Mouse (Mus musculus) heart, postnatal 10 days (tissue): ENCODE results near the gene Zfp771. TPM values are rescaled to one million over a fixed set of nuclear protein-coding genes. Genes with fewer than 3 reads are reported as not detected.
A peak's percentile ranks its signal among the peaks of the same experiment; 100 is the strongest.

Experiments
- DNase-seq, 2 experiments: peaks; one replicate each; pipeline ENCODE4 v3.0.0; 2021
- intact Hi-C: fragments of 180-260 bp; cut with DNase I; formaldehyde crosslinking; loops from one replicate; pipeline ENCODE4 v1.15.1; 2025
- total RNA-seq, 2 experiments: library from RNA; stranded (reverse); gene quantifications; 2 replicates each; pipeline ENCODE4 v1.2.3; 2021

Gene Zfp771
- 10 to 100 TPM; 14.3 to 15.9 TPM for total RNA-seq

DNA sequence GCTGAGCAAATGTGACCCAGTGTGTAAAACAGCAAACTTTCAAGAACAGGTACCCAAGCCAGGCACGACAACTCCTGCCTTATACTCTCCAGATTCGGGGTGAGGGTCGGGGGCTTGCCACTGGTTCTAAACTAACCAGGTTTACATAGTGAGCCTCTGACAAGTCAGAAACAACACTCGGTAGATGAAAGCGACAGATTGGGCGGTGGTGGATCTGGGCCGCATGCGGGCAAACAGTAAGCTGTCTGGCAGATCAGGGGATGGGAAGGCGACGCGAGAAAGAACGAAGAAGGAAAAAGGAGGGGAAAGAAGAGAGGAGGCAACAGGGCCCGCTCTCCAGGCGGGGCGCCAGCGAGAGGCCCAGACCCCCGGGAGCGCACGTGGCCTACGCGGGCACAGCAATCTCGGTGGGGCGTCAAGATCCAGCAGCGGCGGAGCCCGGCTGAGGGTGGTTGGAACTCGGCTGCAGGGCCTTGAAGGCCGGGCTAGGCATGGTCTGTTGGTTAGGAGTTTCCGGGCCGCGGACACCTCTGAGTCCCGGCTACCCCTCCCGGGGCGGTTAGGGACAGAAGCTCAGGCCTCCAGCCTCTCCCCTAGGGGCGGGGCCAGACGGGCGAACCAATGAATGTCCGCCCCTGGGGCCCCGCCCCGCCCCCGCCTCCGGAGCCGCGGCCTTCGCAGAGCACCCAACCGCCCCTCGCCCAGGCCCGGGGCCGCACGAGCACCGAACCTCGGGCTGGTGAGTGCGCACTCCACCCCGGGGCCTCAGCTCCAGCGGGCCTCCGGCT lies at the start of gene Zfp771:
Gene Zfp771 (plus strand): TSS at position 405 of the 788 bp plus-strand sequence.
- intact Hi-C loops: no loop called here
- DNase-seq: peak; percentile 95 to 96

DNA sequence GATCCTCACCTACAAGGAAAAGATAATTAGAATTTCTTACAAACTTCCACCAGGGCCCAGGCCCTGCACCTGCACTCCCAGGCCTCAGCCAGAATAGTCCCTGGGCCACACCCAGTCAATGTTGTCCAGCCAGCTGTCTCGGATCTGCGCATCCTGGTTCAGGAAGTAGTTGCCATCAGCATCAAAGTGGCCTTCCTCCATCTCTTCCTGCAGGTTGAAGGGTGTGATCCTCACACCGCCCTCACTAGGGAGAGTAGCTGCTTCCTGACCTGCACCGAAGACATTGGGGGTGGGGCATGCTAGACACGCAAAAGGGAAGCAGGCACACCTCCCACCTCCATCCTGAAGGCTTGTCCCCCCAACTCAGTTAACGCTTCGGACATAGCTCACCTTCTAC lies 49.4 kb upstream of the Zfp771 start:
- no peak for DNase-seq
- intact Hi-C loops: no loop called here

DNA sequence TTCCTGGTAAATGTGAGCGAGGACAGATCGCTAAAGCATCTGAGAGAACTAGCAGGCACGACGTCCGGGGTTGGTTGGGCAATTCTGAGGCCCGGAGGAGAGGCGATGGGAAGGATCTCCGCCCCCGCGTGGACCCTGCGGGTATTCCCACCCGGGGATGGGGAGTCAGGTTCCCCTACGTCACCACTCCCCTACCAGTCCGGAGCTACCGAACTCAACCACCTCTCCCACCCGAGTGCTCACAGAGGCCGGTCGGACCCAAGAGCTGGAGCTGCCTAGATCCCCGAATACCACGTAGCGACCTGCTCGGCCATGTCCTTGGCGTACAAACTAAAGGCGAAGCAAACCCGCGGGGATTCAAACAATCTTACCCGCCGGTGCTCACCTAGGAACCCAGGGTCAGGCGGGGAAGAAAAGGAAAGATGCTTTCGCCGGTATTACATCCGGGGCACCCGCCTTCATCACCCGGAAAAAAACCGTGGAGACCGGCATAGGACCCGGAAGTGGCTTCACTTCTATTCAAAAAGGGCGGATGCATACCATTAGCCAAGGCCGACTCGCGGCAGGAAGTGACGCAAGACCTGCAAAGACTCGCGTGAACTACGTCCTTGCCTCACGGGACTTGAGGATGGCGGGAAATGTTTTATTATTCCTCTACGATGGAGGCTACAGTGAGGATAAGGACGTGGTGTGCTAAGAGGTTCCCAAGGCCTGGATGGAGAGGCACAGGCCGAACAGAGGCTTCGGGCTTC lies 48.4 kb upstream of the Zfp771 start, which contains the start of gene Cd2bp2:
Gene Cd2bp2 (minus strand): TSS at position 507 of the 752 bp plus-strand sequence.
- intact Hi-C loops: no loop called here
- peak; percentile 97 to 98 for DNase-seq

DNA sequence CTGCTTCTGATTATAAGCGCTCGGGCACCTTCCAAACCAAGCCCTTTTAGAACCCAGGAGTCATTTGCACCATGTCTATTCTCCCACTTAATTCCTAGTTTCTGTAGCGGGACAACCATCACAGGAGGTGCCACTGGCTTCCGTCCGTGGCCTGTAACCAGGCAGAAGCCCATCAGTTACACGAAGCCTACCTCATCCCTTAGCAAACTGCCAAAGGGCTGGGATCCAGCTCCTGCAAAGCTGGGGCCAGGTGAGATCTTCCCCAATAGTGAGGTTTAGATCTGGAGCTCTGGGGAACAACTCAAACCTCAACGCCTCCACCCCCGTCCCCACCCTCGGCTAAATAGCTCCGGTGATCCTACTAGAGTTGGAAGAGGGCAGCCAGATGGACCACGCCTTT lies 47.6 kb upstream of the Zfp771 start:
- intact Hi-C loops: no loop called here
- DNase-seq: no peak

DNA sequence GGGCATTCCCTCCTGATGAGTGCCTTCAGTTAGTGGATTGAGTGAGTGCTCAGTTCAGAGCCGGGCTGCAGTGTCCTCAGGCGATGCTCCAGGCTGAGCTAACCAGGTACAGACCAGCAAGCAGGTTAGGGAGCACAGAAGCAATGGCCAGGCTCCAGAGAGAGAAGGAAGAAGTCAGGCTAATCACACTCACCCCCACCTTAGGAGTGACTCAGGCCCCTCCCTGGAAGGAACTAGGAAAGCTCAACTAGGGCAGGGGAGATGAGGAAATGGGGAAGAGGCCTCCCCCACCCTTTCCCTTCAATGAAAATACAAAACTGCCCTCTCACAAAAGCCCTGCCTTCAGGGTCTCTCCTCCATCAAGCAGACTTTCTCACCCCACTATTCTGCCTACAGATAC lies 37.5 kb upstream of the Zfp771 start:
- intact Hi-C loops: no loop called here
- no peak for DNase-seq

DNA sequence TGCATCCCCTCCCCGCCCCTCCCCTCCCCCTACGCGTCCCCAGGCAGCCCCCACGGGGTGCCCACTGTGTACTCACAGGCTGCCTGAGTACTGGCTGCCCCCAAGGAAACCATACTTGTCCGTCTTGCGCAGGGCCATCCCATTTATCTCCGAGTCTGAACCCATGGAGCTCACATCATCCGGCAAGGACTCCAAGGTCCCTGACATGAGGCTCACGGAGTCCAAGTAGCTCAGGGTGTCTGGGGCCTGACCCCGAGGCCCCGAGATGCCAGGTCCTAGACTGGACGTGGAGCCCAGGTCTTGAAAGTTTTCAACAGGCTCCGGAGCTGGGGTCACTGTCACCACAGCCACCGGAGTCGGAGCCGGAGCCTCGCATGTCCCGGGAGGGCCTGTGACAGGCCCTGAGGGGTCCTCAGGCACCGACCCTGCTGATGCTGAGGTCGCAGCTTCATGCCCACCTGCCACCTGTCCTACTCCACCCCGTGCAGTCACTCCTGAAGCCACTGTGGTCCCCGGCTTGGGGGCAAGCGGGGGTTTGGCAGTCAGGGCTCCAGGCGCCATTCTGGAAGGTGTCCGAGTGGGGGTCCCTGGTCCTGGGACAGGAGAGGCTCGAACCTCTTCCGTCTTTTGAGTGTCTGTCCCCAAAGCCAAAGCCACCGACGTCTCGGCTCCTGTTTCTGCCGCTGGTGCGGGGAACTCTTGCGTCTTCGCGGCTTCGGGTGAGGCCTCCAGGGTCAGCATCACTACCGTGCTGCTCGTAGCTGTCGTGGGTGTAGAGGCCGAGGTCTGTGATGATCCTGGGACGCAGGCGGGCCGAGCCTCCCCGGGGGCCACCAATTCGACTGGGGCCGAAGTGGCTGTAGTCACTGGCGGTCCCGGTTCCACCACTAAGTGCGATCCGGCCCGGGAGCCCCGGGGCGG lies 36.4 kb upstream of the Zfp771 start:
- intact Hi-C loops: no loop called here
- peak in 1 of 2 experiments; percentile 63 for DNase-seq

DNA sequence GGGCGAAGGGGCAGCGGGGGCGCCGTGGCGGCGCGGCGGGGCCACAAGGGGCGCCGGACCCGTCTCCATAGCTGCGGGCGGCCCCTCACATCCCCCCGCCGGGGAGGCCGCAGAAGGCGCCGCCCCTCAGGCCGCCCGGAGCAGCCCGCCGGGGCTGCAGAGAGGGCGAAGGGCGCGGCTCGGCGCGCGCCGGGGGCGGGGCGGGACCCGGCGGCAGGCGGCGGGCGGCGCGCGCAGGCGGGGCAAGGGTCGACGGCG lies 35.9 kb upstream of the Zfp771 start, which contains the start of gene Tbc1d10b:
Gene Tbc1d10b (minus strand): TSS at position 174 of the 258 bp plus-strand sequence.
- no peak for DNase-seq
- intact Hi-C loops: no loop called here

DNA sequence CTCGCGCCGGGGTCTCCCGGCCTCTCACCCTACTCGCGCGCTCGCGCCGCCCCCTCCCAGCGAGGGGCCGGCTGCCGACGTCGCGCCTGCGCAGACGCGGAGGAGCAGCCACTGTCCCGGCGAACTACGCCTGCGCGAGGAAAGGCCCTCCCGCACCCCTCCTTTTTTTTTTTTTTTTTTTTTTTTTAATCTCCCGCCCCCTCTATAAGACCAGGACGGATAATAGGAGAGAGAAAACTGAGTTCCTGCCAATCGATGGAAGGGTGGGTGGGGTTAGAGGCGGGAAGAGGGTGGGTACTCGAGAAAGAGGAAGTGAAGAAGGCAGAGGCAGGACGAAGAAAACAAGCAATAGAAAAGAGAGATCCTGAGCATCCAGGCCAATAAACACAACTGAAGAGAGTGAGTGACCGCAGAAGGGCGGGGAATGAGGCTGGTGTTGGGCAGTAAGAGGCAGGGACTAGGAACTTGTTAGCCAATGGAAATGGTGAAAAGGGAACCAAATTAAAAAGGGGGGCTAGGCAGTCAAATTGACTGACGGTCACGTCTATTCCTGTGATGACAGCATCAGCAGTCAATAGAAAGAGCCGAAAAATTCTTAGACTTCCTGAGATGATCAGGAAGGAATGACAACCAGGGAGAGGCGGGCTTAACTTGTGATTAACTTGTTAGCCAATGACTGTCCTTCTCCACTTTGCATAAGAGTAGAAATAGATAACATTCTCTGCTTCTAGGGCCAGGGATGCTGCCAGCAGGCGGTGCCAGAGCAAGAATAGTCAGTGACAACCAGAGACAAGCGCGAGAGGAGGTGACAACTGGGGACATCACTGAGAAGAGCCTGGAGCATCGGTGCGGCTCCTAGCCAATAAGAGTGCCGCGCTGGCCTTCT lies 35.3 kb upstream of the Zfp771 start, which contains the start of gene Mylpf:
Gene Mylpf (plus strand): TSS at position 338 of the 886 bp plus-strand sequence.
- intact Hi-C loops: no loop called here
- peak; percentile 95 for DNase-seq

DNA sequence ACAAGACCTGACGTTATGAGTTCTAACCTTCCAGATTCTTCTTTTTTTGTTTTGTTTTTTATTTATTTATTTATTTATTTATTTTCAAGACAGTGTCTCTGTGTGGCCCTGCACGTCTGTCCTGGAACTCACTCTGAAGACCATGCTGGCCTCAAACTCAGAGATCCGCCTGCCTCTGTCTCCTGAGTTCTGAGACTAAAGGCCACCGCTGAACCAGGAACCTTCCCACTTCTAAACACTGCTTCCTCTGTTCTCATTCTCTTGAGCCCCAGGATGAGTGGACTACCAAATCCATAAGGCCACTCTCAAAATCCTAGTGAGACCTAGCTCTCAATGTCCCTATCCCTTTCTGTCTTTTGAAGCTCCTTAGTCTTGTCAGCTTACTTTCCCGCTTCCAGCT lies 34.2 kb upstream of the Zfp771 start:
- DNase-seq: no peak
- intact Hi-C loops: no loop called here

DNA sequence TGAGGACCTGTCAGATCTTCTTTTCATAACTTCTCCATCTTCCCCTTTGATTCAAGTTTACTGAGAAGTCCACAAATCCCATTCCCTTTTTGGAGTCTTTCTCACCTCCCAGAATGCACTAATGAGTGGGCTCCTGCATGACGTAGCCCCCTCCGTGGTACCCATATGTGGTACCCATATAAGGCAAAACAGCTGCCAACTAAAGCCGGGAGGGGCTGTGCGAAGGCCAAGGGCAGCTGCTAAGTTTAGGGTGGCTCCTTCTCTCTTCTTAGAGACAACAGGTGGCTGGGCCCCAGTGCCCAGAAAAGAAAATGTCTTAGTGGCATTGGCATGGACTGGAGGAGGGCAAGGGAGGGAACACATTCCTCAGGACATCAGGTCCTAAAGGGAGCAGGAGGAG lies 33.8 kb upstream of the Zfp771 start:
- intact Hi-C loops: no loop called here
- no peak for DNase-seq

DNA sequence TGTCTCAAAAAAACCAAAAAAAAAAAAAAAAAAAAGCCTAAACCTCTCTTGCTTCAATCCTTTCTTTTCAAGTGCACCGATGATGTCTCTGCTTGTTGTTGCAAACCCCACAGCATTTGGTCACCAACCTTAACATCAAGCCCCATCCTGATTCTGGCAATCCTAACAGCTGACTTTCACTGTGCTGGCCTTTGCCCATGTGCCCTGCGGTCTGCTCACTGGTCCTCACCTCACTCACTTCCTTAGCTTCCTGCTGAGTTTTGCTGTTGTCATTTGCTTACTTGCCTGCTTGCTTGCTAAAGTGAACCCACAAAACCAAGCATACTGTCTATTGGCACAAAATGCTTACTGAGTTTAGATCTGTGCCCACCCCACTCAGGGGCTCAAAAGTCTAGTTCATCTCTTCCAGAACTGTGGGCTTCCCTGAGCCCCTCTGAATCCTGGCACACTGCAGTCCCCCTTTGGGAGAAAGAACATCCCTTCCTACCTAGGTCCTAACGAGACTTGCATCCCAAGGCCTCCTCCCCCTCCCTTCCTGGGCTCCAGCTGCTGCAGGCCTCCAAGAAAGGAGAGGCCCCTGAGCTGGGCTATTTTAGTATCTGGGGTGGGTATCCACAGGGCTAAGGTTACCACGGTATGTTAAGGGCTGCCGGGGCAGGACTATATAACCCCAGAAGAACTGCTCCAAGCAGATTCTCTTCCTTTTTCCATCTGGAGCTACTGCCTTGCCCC lies 32.9 kb upstream of the Zfp771 start:
- no peak for DNase-seq
- intact Hi-C loops: no loop called here

DNA sequence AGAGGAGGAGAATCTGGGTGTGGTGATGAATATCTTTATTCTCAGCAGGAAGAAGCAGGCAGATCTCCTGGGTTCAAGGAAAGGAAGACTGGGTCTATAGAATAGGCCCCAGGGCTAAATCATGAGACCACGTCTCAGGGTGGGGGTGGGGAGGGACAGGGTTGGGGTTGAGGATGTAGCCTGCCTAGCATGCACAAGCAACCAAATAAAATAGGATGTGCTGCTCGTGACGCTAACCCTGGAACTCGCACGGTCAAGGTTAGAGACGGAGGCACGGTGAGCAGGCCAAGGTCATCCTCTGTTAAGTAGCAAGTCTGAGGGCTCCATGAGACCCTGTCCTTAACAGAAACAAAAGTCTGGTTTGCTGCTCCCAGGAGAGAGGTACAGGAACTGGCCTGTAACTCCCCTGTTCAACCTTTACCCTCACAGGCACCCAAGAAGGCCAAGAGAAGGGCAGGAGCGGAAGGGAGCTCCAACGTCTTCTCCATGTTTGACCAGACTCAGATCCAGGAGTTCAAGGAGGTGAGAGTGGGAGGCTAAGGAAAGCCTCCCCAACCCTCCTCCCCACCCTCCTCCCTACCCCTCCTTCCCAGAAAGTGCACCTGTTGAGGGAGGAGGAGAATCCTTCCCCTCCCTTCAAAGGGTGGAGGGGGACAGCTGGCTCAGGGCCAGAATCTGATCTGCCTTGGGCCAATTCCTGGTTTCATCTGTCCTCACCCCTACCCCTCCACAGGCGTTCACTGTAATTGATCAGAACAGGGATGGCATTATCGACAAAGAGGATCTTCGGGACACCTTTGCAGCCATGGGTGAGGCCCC lies 31.4 kb upstream of the Zfp771 start:
- no peak for DNase-seq
- intact Hi-C loops: no loop called here

DNA sequence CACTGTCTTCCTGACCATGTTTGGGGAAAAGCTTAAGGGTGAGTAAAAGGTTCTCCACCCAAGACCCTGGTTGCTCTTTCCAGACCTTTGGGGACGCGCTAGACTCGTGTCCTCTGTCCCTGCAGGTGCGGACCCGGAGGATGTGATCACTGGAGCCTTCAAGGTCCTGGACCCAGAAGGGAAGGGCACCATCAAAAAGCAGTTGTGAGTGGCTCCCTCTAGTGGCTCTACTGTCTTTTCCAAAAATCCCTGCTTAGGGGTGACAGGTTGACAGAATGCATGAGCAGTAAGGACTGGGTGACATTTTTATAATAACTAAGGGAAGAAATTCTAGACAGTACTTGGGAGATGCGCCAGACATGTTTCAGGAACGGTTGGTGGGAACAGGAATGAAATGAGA lies 30.6 kb upstream of the Zfp771 start:
- intact Hi-C loops: no loop called here
- peak in 1 of 2 experiments; percentile 66 for DNase-seq

DNA sequence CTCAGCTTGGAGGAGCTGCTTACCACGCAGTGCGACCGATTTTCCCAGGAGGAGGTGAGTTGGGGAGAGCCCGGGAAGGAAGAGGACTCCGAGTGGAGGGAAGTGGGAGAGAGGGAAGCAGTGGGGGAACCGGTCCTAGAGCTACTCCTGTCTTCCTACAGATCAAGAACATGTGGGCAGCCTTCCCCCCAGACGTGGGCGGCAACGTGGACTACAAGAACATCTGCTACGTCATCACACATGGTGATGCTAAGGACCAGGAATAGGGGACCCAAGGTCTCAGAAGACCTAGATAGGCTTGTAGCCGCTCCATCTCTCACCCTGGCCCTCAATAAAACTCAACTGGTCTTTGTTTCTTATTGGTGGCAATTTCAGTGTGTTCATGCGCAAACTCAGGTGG lies 30.1 kb upstream of the Zfp771 start:
- intact Hi-C loops: loop anchor here (2.0 kb wide), 1 partner anchor 15 kb away; no protein-coding TSS in a partner anchor
- no peak for DNase-seq

DNA sequence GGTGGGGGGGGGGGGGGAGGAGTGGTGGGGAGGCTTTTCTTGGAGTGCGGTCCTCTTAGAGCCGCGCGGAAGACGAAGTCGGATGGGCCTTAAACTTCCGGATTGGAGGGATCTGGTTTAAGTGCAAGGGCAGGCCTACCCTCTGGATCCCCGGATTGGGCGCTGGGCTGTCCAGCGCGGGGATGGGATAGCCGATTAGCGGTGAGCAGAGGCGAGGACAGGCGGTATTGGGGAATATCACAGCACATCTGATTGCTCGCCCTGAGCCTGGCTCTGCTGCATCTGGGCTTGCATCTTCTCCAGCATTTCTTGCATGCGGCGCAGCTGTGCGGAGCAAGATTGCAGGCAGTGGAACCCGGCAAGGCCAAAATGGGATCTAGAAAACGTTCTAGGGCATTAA lies 29.6 kb upstream of the Zfp771 start:
- intact Hi-C loops: loop anchor here (2.0 kb wide), 1 partner anchor 14 kb away; no protein-coding TSS in a partner anchor
- no peak for DNase-seq

DNA sequence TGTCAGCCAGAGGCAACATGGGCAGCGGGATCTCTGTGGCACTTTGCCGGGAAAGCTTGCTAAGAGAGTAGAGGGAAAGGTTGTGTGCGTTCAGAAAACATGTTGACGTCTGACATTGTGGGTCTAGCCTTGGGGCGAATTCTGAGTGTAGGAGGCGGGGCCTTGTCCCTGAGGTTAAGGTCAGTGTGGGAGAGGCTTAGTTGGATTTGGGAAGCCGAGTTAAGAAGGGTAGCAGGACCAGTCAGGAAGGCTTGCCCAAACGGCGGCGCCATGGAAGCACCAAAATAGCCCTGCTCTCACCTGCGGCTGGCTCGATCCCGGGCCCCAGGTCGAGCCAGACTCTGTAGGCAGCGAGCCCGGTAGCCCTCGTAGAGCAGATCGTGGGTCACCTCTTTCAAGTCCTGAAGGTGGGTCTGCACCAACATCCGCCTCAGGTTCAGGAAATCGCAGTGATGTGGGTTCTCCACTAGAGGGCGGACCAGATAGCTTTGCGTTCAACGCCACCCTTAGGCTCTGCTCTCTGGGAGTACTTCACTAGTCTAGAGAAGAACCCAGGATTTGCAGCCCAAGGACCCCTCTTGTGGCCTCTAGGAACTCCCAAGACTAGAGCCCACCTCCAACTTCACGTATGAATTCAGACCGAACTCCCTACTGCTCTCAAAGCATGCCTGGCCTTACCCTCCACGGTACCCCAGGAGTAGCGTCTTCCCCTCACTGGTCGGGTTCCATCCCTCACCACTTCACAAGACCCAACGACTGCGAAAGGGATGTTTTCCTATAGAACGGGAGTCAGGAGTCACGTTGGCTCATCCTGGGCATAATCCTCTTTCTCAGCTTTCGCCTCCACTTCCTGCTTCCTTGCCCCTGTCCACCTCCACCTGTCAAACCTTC lies 28.8 kb upstream of the Zfp771 start:
- intact Hi-C loops: loop anchor here (2.0 kb wide), 1 partner anchor 14 kb away; no protein-coding TSS in a partner anchor
- DNase-seq: peak; percentile 79 to 84

DNA sequence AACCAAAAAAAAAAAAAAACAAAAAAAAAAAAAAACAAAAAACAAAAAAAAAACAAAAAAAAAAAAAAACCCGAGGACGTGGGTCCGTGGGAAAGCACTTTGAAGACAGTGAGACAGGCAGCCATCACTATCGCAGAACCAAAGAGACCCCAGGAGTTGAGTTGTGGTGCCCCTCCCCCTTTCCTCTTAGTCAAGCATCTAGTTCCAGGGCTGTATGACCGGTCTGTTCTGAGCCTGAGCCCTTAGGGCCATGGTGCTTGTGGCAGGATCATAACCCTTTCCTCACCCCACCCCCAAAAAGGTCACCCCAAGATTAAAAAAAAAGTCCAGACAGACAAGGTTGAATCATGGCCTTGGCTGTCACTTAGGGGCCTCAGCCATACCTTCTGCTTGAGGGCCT lies 27.8 kb upstream of the Zfp771 start:
- intact Hi-C loops: no loop called here

More for the DNA sequence above, 27.8 kb upstream of the Zfp771 start:
- no peak for DNase-seq
